Mouse (Mus musculus) left cerebral cortex, postnatal 25 days (tissue): Measurements from ENCODE around the gene Hdac8. TPM values are rescaled to one million over a fixed set of nuclear protein-coding genes. Genes with fewer than 3 reads are reported as not detected.
A peak's percentile ranks its signal among the peaks of the same experiment; 100 is the strongest.

Experiments
- DNase-seq, 2 experiments: peaks; one replicate each; pipeline ENCODE4 v3.0.0; 2022; ENCODE audit warnings: low spot score in 2 of 2, mixed read lengths in 1 of 2
- intact Hi-C: fragments of 180-260 bp; cut with DNase I; formaldehyde crosslinking; loops from one replicate; pipeline ENCODE4 v1.15.1; 2025
- total RNA-seq, 2 experiments: library from RNA; stranded (reverse); gene quantifications; 2 replicates each; pipeline ENCODE4 v1.2.3; 2021

The Hdac8 gene
- total RNA-seq, 2 experiments from 2014 or later: 12.6 to 15.6 TPM

- DNase-seq: peak in 1 of 2 experiments; percentile 6
- intact Hi-C loops: loop anchor here (5.0 kb wide), 1 partner anchor 98 kb away; the partner anchor contains the start of gene Cited1
These were observed 155.1 kb downstream of the Hdac8 start for GRCm38 (mm10) chrX:102349843-102350731.

DNA sequence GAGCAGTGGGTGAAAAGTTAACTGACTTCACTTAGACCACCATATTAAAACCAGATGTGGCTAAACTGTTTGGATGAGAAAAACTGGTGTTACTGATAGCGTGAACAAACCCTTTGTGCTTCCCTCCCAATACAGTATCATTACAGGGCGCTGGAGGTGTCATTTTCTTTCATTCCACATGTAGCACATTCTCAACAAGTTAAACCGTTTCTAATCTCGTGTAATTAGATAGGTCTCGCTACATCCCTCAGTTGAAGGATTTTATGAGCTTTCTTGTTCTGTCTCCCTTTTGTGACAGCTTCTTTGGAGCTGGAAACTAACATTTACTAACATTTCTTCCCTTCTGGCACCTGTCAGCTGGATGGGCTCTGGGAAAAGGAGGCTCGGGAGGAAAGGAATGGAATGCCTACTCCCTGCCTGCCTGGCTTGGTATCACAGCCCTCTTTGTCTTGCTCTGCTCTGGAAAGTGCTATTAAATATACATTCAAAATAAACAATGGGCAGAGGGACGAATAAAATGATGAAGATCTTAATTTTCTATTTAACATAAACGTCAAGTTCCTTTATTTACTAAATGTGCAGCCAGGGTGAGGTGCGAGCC, 156.2 kb downstream of the Hdac8 start:
- intact Hi-C loops: no loop called here
- DNase-seq: no peak

DNA sequence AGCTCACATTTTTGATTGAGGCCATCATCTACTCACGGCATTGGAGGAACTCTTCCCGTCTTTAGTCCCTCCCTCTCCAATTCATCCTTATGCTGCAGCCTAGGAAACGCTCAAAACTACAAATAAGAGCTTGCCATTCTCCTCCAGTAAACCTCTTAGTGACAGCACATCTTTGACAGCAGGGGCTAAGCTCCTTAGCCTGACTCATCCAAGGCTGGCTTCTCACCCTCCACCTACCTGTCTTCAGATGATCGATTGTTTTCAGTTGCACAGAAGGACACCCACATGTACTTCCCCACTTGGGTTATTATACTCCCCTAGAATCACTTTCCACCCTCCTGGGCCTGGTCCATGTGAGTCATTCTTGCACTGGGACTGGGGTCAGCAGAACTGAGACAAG, 163.5 kb downstream of the Hdac8 start:
- intact Hi-C loops: no loop called here
- DNase-seq: peak in 1 of 2 experiments; percentile 28

DNA sequence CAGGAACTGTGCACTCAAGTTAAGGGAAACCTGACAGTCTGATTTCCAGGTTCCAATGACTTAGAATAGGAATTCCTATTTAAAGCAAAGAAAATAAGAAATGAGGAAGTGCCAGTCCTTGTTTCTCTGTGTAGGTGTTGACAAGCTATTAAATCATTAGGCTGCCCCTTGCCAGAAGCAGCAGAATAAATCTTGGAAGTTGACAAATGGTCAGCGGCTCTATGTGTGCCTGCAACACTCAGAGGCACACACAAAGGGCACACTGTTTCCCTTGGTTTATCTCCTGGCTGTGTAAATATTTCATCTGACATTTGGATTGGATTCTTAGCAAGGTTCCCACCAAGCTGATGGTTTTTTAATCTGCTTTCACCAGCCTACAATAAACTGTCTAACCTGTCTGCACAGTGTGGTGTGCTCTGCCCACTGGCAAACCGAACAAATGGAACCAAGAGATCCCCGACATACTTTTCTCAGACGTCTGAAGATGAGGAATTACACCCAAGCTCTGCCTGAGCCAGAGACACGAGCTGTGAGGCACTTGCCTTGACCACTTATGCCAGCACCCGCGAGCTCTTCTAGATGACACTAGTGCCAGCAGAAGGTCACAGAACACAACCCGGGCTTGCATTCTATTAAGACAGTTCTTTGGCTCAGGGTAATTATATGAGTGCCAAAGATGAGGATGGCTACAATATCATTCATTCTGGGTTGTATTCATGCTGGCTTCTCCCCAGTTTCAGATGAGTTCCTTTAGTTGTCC, 165.6 kb downstream of the Hdac8 start:
- no peak for DNase-seq
- intact Hi-C loops: no loop called here

DNA sequence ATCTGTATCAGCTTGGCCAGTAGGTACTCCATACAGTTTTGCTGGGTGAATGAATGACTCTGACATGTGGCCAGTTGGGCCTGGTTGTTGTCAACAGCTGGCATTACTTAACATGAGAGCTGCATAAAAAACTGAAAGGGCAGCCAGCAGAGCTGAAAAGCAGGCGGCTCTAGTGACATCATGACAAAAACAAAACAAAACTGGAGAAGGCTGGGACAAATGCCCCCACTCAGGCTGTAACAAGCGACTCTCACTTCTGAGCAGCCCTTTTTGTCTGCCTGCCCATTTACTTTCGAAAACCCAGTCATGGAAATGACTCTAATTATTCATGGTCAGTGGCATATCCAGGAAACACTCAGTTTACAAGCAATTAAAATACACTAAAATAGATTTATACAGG, 185.5 kb downstream of the Hdac8 start:
- intact Hi-C loops: no loop called here
- no peak for DNase-seq

GRCm38 (mm10) chrX:102319252-102319651, 185.9 kb downstream of the Hdac8 start:
- intact Hi-C loops: no loop called here
- DNase-seq: no peak

GRCm38 (mm10) chrX:102318782-102319181, 186.4 kb downstream of the Hdac8 start:
- no peak for DNase-seq
- intact Hi-C loops: no loop called here

DNA sequence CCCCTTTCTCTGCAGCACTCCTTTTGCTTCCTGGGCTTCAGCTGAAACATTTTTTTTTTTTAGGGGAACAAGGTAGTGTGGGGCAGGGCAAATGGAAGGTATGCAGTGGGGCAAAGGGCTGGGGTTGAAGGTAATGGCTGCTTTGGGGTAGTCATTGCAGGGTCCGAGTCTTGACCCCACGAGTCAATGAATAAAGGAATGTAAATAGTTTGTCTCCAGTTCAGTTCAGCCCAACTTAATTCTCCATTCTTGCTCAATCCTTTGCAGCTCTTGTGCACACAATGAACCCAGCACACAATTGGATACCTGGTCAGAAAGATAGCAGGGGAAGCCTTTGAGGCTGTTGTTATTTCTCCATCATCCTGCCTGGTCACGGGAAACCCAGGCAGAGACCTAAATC, 194.0 kb downstream of the Hdac8 start:
- intact Hi-C loops: no loop called here
- no peak for DNase-seq

- no peak for DNase-seq
These were observed 197.6 kb downstream of the Hdac8 start for GRCm38 (mm10) chrX:102307511-102307910.

GRCm38 (mm10) chrX:102305806-102306205, 199.4 kb downstream of the Hdac8 start:
- intact Hi-C loops: no loop called here
- no peak for DNase-seq

More at GRCm38 (mm10) chrX:102307511-102307910, 197.6 kb downstream of the Hdac8 start:
- intact Hi-C loops: no loop called here

- peak in 1 of 2 experiments; percentile 5 for DNase-seq
These were observed 200.2 kb downstream of the Hdac8 start for GRCm38 (mm10) chrX:102304914-102305313.

GRCm38 (mm10) chrX:102302476-102302875, 202.7 kb downstream of the Hdac8 start:
- no peak for DNase-seq
- intact Hi-C loops: no loop called here

More at GRCm38 (mm10) chrX:102304914-102305313, 200.2 kb downstream of the Hdac8 start:
- intact Hi-C loops: no loop called here

DNA sequence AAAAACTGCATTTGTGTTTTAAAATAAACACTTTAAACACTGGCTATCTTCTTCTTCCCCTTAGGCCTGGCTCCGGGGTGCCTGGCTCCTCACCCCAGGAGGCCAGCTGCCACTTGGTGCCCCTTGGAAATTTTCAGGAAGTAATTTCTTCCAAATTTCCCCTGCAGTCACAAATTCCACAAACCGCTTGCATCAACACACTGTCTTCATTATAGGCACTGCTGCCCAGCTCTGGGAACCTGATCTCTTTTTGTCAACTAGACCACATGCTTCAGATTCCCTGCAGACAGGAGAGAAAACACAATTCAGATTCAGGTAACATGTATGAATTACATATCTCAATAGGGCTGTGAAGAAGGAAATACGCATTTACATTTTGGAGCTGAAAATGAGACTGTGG, 220.3 kb downstream of the Hdac8 start:
- intact Hi-C loops: no loop called here
- no peak for DNase-seq

GRCm38 (mm10) chrX:102262620-102263345, 242.4 kb downstream of the Hdac8 start:
- intact Hi-C loops: no loop called here
- DNase-seq: no peak

DNA sequence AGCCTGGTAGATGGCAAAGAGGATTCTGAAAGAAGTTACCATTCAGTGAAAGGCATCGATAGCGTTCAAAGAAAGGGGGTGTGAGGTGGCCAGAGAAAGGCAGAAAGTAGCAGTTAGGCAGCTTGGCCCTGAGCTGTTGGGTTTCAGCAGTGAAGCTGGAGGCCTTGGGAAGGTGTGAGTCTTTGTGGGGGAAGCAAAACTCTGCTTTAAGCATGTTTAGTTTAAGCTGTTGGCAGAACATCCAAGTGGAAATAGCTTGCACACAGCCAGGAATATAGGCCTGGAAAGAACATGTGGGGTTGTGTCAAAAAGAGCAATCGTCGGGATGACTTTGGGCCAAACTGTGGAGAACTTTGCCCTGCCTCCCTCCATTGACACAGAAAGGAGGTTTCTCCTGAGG, 245.4 kb downstream of the Hdac8 start:
- peak in 1 of 2 experiments; percentile 18 for DNase-seq
- intact Hi-C loops: loop anchor here (10.0 kb wide), 1 partner anchor 215 kb away; no protein-coding TSS in a partner anchor

DNA sequence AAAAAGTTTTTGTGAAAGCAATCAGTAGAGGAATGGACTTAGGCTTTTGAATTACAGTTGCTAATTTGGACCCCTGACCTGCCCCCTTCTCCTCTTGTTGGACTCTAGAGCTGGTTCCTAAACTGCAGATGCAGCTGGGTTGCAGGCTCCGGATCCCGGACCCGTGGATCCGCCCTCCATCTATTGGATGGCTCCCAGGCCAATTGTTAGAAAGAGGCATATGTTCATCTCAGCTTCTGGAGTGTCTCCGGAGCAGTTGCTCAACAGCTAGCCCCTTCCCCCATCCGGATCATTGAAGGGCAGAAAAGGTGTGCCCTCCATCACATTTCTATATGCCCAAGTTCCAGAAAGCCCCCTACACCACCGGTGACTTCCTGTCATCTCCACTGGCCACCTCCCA, 251.3 kb downstream of the Hdac8 start:
- DNase-seq: peak; percentile 12 to 15
- intact Hi-C loops: loop anchor here (5.0 to 10.0 kb wide), 2 partner anchors 98 to 221 kb away; no protein-coding TSS in a partner anchor

DNA sequence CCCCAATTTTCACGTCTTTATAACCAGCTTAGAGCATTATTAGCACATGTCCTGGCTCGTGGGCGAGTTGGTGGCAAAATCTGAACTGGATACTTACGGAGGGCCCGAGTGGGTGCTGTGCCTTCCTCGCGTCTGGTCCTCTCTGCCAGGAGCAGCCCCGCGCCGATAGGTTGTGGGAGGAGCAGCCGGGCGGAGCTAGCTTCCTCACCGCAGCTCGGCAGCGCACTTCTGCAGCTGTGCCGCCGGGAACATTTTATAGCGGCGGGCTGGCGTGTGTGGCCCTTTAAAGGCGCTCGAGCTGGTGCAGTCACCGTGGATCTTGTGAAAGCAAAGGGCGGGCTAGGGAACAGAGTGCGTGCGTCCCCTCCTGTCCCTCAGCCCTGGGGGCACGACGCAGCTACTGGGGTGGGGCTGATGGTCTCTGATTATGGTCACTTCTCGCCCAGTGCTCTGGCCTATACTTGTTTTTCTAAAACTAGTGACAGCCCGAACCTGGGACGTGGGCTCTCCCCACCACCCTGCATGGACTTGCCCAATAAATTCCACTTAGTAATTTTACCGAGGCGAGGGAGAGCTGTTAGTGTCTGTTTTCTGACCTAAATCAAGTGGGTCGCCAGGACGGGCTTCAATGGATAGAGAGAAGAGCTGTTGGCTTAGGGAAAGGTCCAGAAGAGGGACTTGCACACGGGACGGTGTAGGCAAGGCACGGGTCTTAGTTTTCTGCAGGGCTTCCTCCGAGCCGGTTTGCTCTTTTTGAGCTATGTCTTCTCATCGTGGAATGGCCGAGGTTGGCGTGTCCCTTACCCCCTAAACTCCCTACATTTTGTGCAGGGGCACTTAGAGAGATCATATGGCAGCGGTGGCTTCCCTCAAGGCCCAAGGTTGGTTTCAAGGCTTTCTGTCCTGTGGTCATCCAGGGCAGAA, 253.0 kb downstream of the Hdac8 start, which contains the start of gene Cited1:
TSS of gene Cited1 (minus strand) at position 245 of the 924 bp plus-strand sequence.
- peak; percentile 54 to 70 for DNase-seq
- intact Hi-C loops: loop anchor here (5.0 to 10.0 kb wide), 2 partner anchors 100 to 223 kb away; no protein-coding TSS in a partner anchor
